Mouse (Mus musculus): Measurements from ENCODE around the gene Ube2q1.

GRCm38 (mm10) chr3:89818605-89819004 lies 45.2 kb downstream of the Ube2q1 start:
- no peak for TF ChIP-seq CTCF (IDR thresholded peaks at IDR 0.05; ENCODE audit: extremely low read depth, insufficient read depth, low read length)
- no peak for TF ChIP-seq POLR2A (IDR thresholded peaks at IDR 0.05; ENCODE audit: extremely low read depth, insufficient read depth, low read length)

All from cortical plate, adult 2 months (tissue).